Mouse (Mus musculus) gastrocnemius, adult 2 months (tissue): ENCODE data around the gene Haao. TPM values are rescaled to one million over a fixed set of nuclear protein-coding genes. Genes with fewer than 3 reads are reported as not detected.

ENCODE experiments used
- DNase-seq: peaks from one replicate; pipeline ENCODE4 v3.0.0; 2022
- H3K27ac ChIP-seq: fragments of 200-600 bp; 2 replicates; pipeline ENCODE4 v1.8.1; 2022; ENCODE audit warnings: mild to moderate bottlenecking
- H3K4me3 ChIP-seq: fragments of 200-600 bp; 2 replicates; pipeline ENCODE4 v1.8.1; 2022; ENCODE audit warnings: mild to moderate bottlenecking, moderate library complexity
- CTCF ChIP-seq: fragments of 200-600 bp; IDR thresholded peaks from 2 replicates; pipeline ENCODE4 v1.8.1; 2022; ENCODE audit warnings: antibody characterized with exemption, mild to moderate bottlenecking, moderate library complexity
- intact Hi-C: fragments of 180-260 bp; cut with DNase I; formaldehyde crosslinking; loops from one replicate; pipeline ENCODE4 v1.15.1; 2025
- total RNA-seq, 2 experiments: library from RNA; stranded (reverse); gene quantifications; 2 replicates each; pipeline ENCODE4 v1.2.3; 2021

Haao gene
- total RNA-seq, 2 experiments from 2014 or later: not detected

GRCm38 (mm10) chr17:83792388-83792787 is 55.4 kb downstream of the Haao start:
- DNase-seq: no peak
- H3K27ac ChIP-seq: no peak overlapping the region
- TF ChIP-seq CTCF: no peak
- intact Hi-C loops: no loop called here
- H3K4me3 ChIP-seq: no peak overlapping the region

GRCm38 (mm10) chr17:83790158-83790557 is 57.6 kb downstream of the Haao start:
- H3K27ac ChIP-seq: no peak overlapping the region
- H3K4me3 ChIP-seq: no peak overlapping the region
- no peak for TF ChIP-seq CTCF
- intact Hi-C loops: no loop called here
- DNase-seq: no peak

- intact Hi-C loops: no loop called here
- Histone ChIP-seq H3K27ac (no peak overlapping the region), H3K4me3 (no peak overlapping the region)
- no peak for TF ChIP-seq CTCF
- DNase-seq: no peak
Measured at GRCm38 (mm10) chr17:83786418-83786817, 61.3 kb downstream of the Haao start.

- TF ChIP-seq CTCF: no peak
- Histone ChIP-seq H3K4me3 (no peak overlapping the region), H3K27ac (no peak overlapping the region)
- DNase-seq: no peak
- intact Hi-C loops: no loop called here
Measured at GRCm38 (mm10) chr17:83782740-83783139, 65.0 kb downstream of the Haao start.

Other genes starting within 250 kb of the Haao start
- not detected for gene Kcng3, start 216.1 kb downstream of the Haao start, total RNA-seq
- 10 to 100 TPM in 1 of 2 experiments, 1 to 10 TPM in 1; 7.7 to 10.2 TPM for gene Mta3, start 141.8 kb downstream of the Haao start, total RNA-seq